Mouse (Mus musculus) C2C12 (cell line): ENCODE data around the gene 4921517D22Rik.

Experiments used
- CTCF ChIP-seq: IDR thresholded peaks from one replicate; pipeline ENCODE4 v1.5.1; 2011; ENCODE audit not compliant: control insufficient read depth, insufficient read depth, insufficient read length
- USF1 ChIP-seq: IDR thresholded peaks from one replicate; pipeline ENCODE4 v1.6.1; 2011; ENCODE audit warnings: low read depth, mild to moderate bottlenecking, control low read depth, moderate library complexity

DNA sequence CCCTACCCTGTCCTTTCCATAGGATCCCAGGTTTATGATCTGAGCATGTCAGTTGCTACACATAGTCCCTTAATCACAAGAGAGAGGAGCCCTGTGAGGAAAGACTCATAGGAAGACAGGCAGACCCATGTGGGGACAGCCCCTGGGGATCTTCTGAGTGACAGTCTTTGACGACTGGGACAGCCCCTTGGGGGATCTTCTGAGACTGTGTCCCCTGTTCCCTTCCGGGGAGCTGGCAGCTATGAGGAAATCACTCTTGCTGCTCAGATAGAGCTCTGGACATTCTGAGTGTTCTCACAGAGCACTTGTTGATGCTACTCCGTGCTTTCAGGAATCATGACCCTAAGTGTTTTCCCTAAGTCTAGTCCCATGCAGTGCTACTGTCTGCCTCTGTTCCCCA, 19.8 kb upstream of the 4921517D22Rik start:
- TF ChIP-seq USF1 (no peak), CTCF (no peak)
